Mouse (Mus musculus) hindbrain, embryonic 10.5 days (tissue): ENCODE data around the gene Serpinb8. TPM values are rescaled to one million over a fixed set of nuclear protein-coding genes. Genes with fewer than 3 reads are reported as not detected.

Source experiments
- DNase-seq: peaks from one replicate; pipeline ENCODE4 v3.0.0-alpha.2; 2017; ENCODE audit warnings: low spot score
- H3K27ac ChIP-seq: fragments of 300-500 bp; sonication (generic); 2 replicates; pipeline ENCODE4 v1.5.1; 2016; ENCODE audit warnings: mild to moderate bottlenecking, moderate library complexity
- H3K27me3 ChIP-seq: fragments of 300-500 bp; sonication (generic); 2 replicates; pipeline ENCODE4 v1.6.1; 2016; ENCODE audit warnings: mild to moderate bottlenecking; ENCODE audit not compliant: poor library complexity, insufficient read depth, severe bottlenecking
- H3K36me3 ChIP-seq: fragments of 300-500 bp; sonication (generic); 2 replicates; pipeline ENCODE4 v1.6.1; 2016; ENCODE audit warnings: mild to moderate bottlenecking, moderate library complexity
- H3K4me1 ChIP-seq: fragments of 300-500 bp; sonication (generic); replicated peaks from 2 replicates; pipeline ENCODE4 v1.6.1; 2016; ENCODE audit warnings: mild to moderate bottlenecking
- H3K4me3 ChIP-seq: fragments of 300-500 bp; sonication (generic); 2 replicates; pipeline ENCODE4 v1.5.1; 2016; ENCODE audit warnings: mild to moderate bottlenecking, moderate library complexity
- H3K9me3 ChIP-seq: fragments of 300-500 bp; sonication (generic); 2 replicates; pipeline ENCODE4 v1.6.1; 2016; ENCODE audit warnings: mild to moderate bottlenecking, moderate library complexity
- WGBS: fragments of 180-500 bp; shearing (Covaris S2); methylation state at CpG from one replicate; pipeline ENCODE4 v1.1.7; 2016; 5-methylcytosine and 5-hydroxymethylcytosine counted together
- polyA plus RNA-seq: library from polyadenylated mRNA; unstranded; fragments of >200 nt; fragmentation: Nextera tagmentation; extraction: Ambion mirVana; gene quantifications from 2 replicates; pipeline ENCODE4 v1.2.1, GENCODE M21; 2016

Serpinb8 gene
- polyA plus RNA-seq, 1 experiment from 2014 or later = 2.0 TPM

GRCm38 (mm10) chr1:107592644-107593043 is 2.8 kb downstream of the Serpinb8 start:
- Histone ChIP-seq H3K4me1 (peaks cover 4% of the 10 kb centered on the region; the same call in 1 of the 2 replicates), H3K9me3 (no peaks in the 10 kb centered on the region), H3K4me3 (no peak overlapping the region), H3K27me3 (no peaks in the 10 kb centered on the region), H3K36me3 (no peaks in the 10 kb centered on the region), H3K27ac (no peak overlapping the region)
- WGBS = 79% methylated on average over 3 of the region's 3 CpGs
- no peak for DNase-seq

- H3K4me3 ChIP-seq = no peak overlapping the region
- H3K27ac ChIP-seq = no peak overlapping the region
- peaks cover 4% of the 10 kb centered on the region; the same call in 1 of the 2 replicates for H3K4me1 ChIP-seq
- H3K36me3 ChIP-seq = no peaks in the 10 kb centered on the region
- no peaks in the 10 kb centered on the region for H3K9me3 ChIP-seq
- 83% methylated on average over 2 of the region's 2 CpGs for WGBS
- no peaks in the 10 kb centered on the region for H3K27me3 ChIP-seq
- no peak for DNase-seq
Measured at GRCm38 (mm10) chr1:107593469-107593868, 3.7 kb downstream of the Serpinb8 start.

DNA sequence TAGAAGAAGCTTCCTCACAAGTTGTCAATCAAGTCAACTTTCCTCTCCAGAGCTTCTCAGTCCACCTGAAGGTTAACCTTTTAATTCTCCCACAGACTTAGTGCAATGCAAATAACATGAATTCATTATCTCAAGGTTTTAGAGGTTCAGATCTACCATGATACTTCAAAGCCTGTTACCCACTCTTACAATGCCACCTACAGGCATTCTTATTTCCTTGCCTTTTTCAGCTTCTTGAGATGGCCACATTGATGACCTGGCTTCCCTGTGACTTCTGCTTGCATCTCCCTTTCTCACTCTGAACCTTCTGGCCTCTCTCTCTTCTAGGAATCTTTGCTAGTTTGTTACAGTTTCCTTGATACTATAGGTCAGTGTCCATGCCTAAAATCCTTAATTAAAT is 7.1 kb downstream of the Serpinb8 start:
- H3K4me1 ChIP-seq = no peaks in the 10 kb centered on the region
- H3K4me3 ChIP-seq = no peak overlapping the region

DNA sequence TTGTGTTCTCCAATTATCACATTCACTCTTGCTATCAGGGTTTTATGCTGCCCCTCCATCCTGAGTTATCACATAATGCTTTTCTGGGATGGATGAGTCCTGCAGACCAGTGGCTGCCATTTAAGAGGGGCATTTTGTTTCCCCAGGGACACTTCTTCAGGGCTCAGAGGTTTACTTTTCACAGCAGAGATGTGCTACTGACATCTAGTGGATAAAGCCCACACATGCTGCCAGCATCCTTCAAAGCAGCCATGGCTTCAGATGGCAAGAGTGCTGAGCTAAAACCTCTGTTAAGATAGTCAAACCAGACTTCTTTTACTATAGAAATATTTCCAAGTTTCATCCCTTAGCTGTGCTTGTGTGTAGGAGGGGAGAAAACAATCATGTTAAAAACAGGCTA is 8.7 kb downstream of the Serpinb8 start:
- no peak overlapping the region for H3K27ac ChIP-seq
- peak; percentile 11 for DNase-seq
- no peaks in the 10 kb centered on the region for H3K36me3 ChIP-seq
- no peak overlapping the region for H3K4me3 ChIP-seq
- H3K4me1 ChIP-seq = no peaks in the 10 kb centered on the region
- H3K27me3 ChIP-seq = no peaks in the 10 kb centered on the region
- H3K9me3 ChIP-seq = no peaks in the 10 kb centered on the region

More for the DNA sequence above, 7.1 kb downstream of the Serpinb8 start:
- H3K36me3 ChIP-seq = no peaks in the 10 kb centered on the region
- H3K27ac ChIP-seq = no peak overlapping the region
- no peak for DNase-seq
- no peaks in the 10 kb centered on the region for H3K27me3 ChIP-seq
- H3K9me3 ChIP-seq = no peaks in the 10 kb centered on the region

DNA sequence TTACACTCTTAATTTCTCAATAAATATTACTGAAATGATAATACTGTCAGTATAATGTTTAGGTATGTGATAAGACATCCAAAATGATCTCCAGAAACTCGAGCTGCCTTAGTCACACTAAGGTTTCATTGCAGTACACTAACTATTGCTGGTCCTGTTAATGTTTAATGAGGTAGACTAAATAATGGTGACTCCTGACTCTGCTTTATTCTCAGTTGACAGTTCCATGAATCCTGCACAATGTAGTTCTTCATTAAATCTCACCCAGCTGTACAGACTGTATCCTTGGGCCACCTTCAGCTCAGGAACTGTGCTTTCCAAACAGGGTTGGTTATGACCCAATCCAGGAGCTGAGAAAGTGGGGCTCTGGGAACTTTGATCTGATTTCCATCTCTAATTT is 19.1 kb downstream of the Serpinb8 start:
- no peak overlapping the region for H3K27ac ChIP-seq
- WGBS = 79% methylated on average over 1 of the region's 1 CpGs
- no peaks in the 10 kb centered on the region for H3K4me1 ChIP-seq
- H3K36me3 ChIP-seq = no peaks in the 10 kb centered on the region
- H3K4me3 ChIP-seq = no peak overlapping the region
- H3K27me3 ChIP-seq = no peaks in the 10 kb centered on the region
- no peak for DNase-seq
- no peaks in the 10 kb centered on the region for H3K9me3 ChIP-seq

DNA sequence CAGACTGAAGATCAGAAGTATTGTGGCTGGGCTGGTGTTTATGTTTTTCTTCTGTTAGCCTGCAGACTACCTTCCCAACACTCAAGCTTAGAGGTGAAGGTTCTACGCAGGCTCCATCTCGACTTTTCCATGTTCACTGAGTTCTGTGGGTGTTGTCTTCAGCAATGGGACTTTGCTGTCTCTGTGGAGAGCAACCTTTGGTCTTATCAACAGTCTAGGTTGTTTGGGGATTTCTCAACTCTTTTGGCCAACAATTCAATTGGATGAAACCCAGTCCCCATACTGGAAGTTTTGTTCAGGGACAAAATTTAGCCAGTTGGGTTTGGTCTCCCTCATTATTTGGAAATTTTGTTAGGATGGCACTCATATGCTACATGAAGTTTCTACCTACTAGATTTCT is 24.3 kb downstream of the Serpinb8 start:
- no peak for DNase-seq
- H3K4me1 ChIP-seq = no peaks in the 10 kb centered on the region
- no peaks in the 10 kb centered on the region for H3K9me3 ChIP-seq
- WGBS = 85% methylated on average over 2 of the region's 2 CpGs
- H3K27ac ChIP-seq = no peak overlapping the region
- no peaks in the 10 kb centered on the region for H3K36me3 ChIP-seq
- H3K27me3 ChIP-seq = no peaks in the 10 kb centered on the region
- no peak overlapping the region for H3K4me3 ChIP-seq

- DNase-seq = no peak
- H3K4me3 ChIP-seq = no peak overlapping the region
- WGBS = 73% methylated on average over 4 of the region's 4 CpGs
- H3K9me3 ChIP-seq = no peaks in the 10 kb centered on the region
- H3K36me3 ChIP-seq = no peaks in the 10 kb centered on the region
- no peaks in the 10 kb centered on the region for H3K27me3 ChIP-seq
- H3K4me1 ChIP-seq = no peaks in the 10 kb centered on the region
- H3K27ac ChIP-seq = no peak overlapping the region
Measured at GRCm38 (mm10) chr1:107622017-107622416, 32.2 kb downstream of the Serpinb8 start.

DNA sequence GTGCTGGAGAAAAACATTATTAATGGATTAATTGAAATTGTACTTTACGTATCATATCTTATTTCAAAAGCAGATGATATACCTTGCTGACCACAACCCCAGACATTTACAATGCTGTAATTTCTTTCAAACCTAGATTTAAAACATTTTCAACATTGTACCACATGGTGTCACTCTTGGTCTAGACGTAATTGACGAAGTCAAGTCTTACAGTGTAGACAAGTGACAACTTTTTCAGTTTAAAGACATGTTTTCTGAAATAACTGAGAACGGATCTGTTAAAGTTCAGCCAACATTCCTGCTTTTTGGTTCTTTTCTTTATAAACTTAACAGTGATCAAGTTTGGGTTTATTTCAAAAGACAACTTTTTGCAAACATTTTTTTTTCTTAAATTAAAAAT is 46.1 kb downstream of the Serpinb8 start:
- no peaks in the 10 kb centered on the region for H3K9me3 ChIP-seq
- H3K4me1 ChIP-seq = no peaks in the 10 kb centered on the region
- H3K27ac ChIP-seq = no peak overlapping the region
- DNase-seq = no peak
- H3K4me3 ChIP-seq = no peak overlapping the region
- WGBS = 47% methylated on average over 4 of the region's 4 CpGs
- H3K27me3 ChIP-seq = no peaks in the 10 kb centered on the region
- H3K36me3 ChIP-seq = no peaks in the 10 kb centered on the region

GRCm38 (mm10) chr1:107638056-107638455 is 48.2 kb downstream of the Serpinb8 start:
- H3K27ac ChIP-seq = no peak overlapping the region
- WGBS = 87% methylated on average over 1 of the region's 1 CpGs
- no peak overlapping the region for H3K4me3 ChIP-seq
- H3K9me3 ChIP-seq = no peaks in the 10 kb centered on the region
- DNase-seq = no peak
- no peaks in the 10 kb centered on the region for H3K27me3 ChIP-seq
- H3K36me3 ChIP-seq = no peaks in the 10 kb centered on the region
- H3K4me1 ChIP-seq = no peaks in the 10 kb centered on the region

GRCm38 (mm10) chr1:107638459-107638858 is 48.7 kb downstream of the Serpinb8 start:
- WGBS = 86% methylated on average over 3 of the region's 3 CpGs
- no peaks in the 10 kb centered on the region for H3K27me3 ChIP-seq
- DNase-seq = no peak
- no peak overlapping the region for H3K4me3 ChIP-seq
- no peaks in the 10 kb centered on the region for H3K4me1 ChIP-seq
- no peak overlapping the region for H3K27ac ChIP-seq
- no peaks in the 10 kb centered on the region for H3K9me3 ChIP-seq
- H3K36me3 ChIP-seq = no peaks in the 10 kb centered on the region

DNA sequence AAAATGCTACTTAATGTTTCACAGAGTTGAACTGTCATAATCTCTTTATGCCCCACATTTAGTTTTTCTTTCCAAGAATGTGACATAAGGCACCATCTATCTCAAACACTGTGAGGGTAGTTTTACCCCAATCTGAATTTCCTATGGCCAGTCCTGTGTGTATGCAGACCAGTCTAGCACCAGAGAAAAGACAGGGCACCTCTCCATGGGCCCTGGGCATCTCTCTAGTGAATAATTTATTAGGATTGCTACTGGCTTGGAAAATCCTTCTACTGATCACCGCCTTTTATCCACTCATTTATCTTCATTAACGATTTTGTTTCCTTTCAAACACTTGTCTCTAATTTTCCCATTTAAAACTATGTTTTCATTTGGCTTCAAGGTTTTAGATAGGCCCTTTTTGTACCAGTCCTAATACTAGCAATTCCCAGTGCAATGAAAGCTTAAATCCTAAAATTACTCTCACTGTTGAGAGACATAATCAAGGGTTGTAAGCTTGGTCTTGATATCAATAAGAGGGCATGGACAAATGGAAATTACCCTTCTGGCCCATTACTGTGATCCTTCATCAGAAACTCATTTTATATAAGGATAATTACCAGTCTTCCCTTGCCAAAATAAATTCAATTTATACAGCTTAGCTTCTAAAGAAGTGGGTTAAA is 52.8 kb downstream of the Serpinb8 start:
- Histone ChIP-seq H3K9me3 (no peaks in the 10 kb centered on the region), H3K4me3 (no peak overlapping the region), H3K4me1 (no peaks in the 10 kb centered on the region), H3K27ac (no peak overlapping the region), H3K36me3 (no peaks in the 10 kb centered on the region), H3K27me3 (no peaks in the 10 kb centered on the region)
- no peak for DNase-seq
- 89% methylated on average over 2 of the region's 2 CpGs for WGBS

- Histone ChIP-seq H3K27ac (no peak overlapping the region), H3K36me3 (no peaks in the 10 kb centered on the region), H3K4me3 (no peak overlapping the region), H3K4me1 (no peaks in the 10 kb centered on the region), H3K9me3 (no peaks in the 10 kb centered on the region), H3K27me3 (no peaks in the 10 kb centered on the region)
- WGBS = 74% methylated on average over 6 of the region's 6 CpGs
- no peak for DNase-seq
Measured at GRCm38 (mm10) chr1:107645086-107645485, 55.3 kb downstream of the Serpinb8 start.

GRCm38 (mm10) chr1:107657689-107658088 is 67.9 kb downstream of the Serpinb8 start:
- no peak for DNase-seq
- H3K4me1 ChIP-seq = no peaks in the 10 kb centered on the region
- H3K36me3 ChIP-seq = no peaks in the 10 kb centered on the region
- 88% methylated on average over 2 of the region's 2 CpGs for WGBS
- no peak overlapping the region for H3K4me3 ChIP-seq
- no peaks in the 10 kb centered on the region for H3K9me3 ChIP-seq
- H3K27me3 ChIP-seq = no peaks in the 10 kb centered on the region
- H3K27ac ChIP-seq = no peak overlapping the region
